Mouse (Mus musculus): ENCODE data around the gene Stk38l. TPM values are rescaled to one million over a fixed set of nuclear protein-coding genes. Genes with fewer than 3 reads are reported as not detected.

Stk38l gene
- polyA plus RNA-seq, 1 experiment from 2014 or later: 15.8 TPM

- Histone ChIP-seq H3K9ac (replicated peaks; ENCODE audit: low read length) (no peak overlapping the region), H3K4me1 (ENCODE audit: insufficient read depth, low read length) (no peaks in the 10 kb centered on the region), H3K4me3 (ENCODE audit: low read length) (no peak overlapping the region), H3K4me2 (replicated peaks; ENCODE audit: low read depth, low read length) (no peak overlapping the region), H3K27me3 (ENCODE audit: insufficient read depth, low read length) (no peaks in the 10 kb centered on the region), H3K27ac (ENCODE audit: low read length) (no peak overlapping the region), H3K36me3 (ENCODE audit: insufficient read depth, low read length) (no peaks in the 10 kb centered on the region), H3K9me3 (ENCODE audit: low read length) (0 out of 2 replicates have a peak, but pooled peaks cover 5% of the 10 kb centered on the region)
- ATAC-seq (ENCODE audit: low FRiP score, low TSS enrichment): no peak
- 94% methylated on average over 4 of the region's 4 CpGs for WGBS
Measured at GRCm38 (mm10) chr6:146698376-146698775, 26.4 kb upstream of the Stk38l start.

- Histone ChIP-seq H3K9me3 (ENCODE audit: low read length) (0 out of 2 replicates have a peak, but pooled peaks cover 2% of the 10 kb centered on the region), H3K27ac (ENCODE audit: low read length) (no peak overlapping the region), H3K4me2 (replicated peaks; ENCODE audit: low read depth, low read length) (no peak overlapping the region), H3K36me3 (ENCODE audit: insufficient read depth, low read length) (no peaks in the 10 kb centered on the region), H3K4me1 (ENCODE audit: insufficient read depth, low read length) (no peaks in the 10 kb centered on the region), H3K9ac (replicated peaks; ENCODE audit: low read length) (no peak overlapping the region), H3K4me3 (ENCODE audit: low read length) (no peak overlapping the region), H3K27me3 (ENCODE audit: insufficient read depth, low read length) (no peaks in the 10 kb centered on the region)
- WGBS: 100% methylated on average over 1 of the region's 1 CpGs
- ATAC-seq (ENCODE audit: low FRiP score, low TSS enrichment): no peak
Measured at GRCm38 (mm10) chr6:146700461-146700860, 24.3 kb upstream of the Stk38l start.

GRCm38 (mm10) chr6:146702126-146702881, 22.5 kb upstream of the Stk38l start:
- ATAC-seq (ENCODE audit: low FRiP score, low TSS enrichment): peak; percentile 42; the same call in 1 of the 2 replicates
- Histone ChIP-seq H3K4me1 (ENCODE audit: insufficient read depth, low read length) (no peaks in the 10 kb centered on the region), H3K36me3 (ENCODE audit: insufficient read depth, low read length) (no peaks in the 10 kb centered on the region), H3K9ac (replicated peaks; ENCODE audit: low read length) (no peak overlapping the region), H3K9me3 (ENCODE audit: low read length) (peaks cover 8% of the 10 kb centered on the region; the same call in 1 of the 2 replicates), H3K27ac (ENCODE audit: low read length) (peak overlapping the region; percentile 37; the same call in 1 of the 2 replicates), H3K4me2 (replicated peaks; ENCODE audit: low read depth, low read length) (no peak overlapping the region), H3K27me3 (ENCODE audit: insufficient read depth, low read length) (no peaks in the 10 kb centered on the region), H3K4me3 (ENCODE audit: low read length) (no peak overlapping the region)
- WGBS: 50% methylated on average over 11 of the region's 11 CpGs

GRCm38 (mm10) chr6:146703351-146703750, 21.4 kb upstream of the Stk38l start:
- no peaks in the 10 kb centered on the region for H3K4me1 ChIP-seq (ENCODE audit: insufficient read depth, low read length)
- ATAC-seq (ENCODE audit: low FRiP score, low TSS enrichment): no peak
- H3K27me3 ChIP-seq (ENCODE audit: insufficient read depth, low read length): no peaks in the 10 kb centered on the region
- H3K9ac ChIP-seq (replicated peaks; ENCODE audit: low read length): no peak overlapping the region
- no peak overlapping the region for H3K4me2 ChIP-seq (replicated peaks; ENCODE audit: low read depth, low read length)
- WGBS: 75% methylated on average over 3 of the region's 3 CpGs
- H3K27ac ChIP-seq (ENCODE audit: low read length): no peak overlapping the region
- no peak overlapping the region for H3K4me3 ChIP-seq (ENCODE audit: low read length)
- H3K36me3 ChIP-seq (ENCODE audit: insufficient read depth, low read length): no peaks in the 10 kb centered on the region
- H3K9me3 ChIP-seq (ENCODE audit: low read length): peaks cover 8% of the 10 kb centered on the region; the same call in 1 of the 2 replicates

GRCm38 (mm10) chr6:146705631-146706030, 19.2 kb upstream of the Stk38l start:
- no peaks in the 10 kb centered on the region for H3K4me1 ChIP-seq (ENCODE audit: insufficient read depth, low read length)
- H3K4me3 ChIP-seq (ENCODE audit: low read length): no peak overlapping the region
- no peaks in the 10 kb centered on the region for H3K27me3 ChIP-seq (ENCODE audit: insufficient read depth, low read length)
- ATAC-seq (ENCODE audit: low FRiP score, low TSS enrichment): no peak
- H3K36me3 ChIP-seq (ENCODE audit: insufficient read depth, low read length): no peaks in the 10 kb centered on the region
- H3K4me2 ChIP-seq (replicated peaks; ENCODE audit: low read depth, low read length): no peak overlapping the region
- no peak overlapping the region for H3K9ac ChIP-seq (replicated peaks; ENCODE audit: low read length)
- H3K27ac ChIP-seq (ENCODE audit: low read length): no peak overlapping the region
- peaks cover 8% of the 10 kb centered on the region; the same call in 1 of the 2 replicates for H3K9me3 ChIP-seq (ENCODE audit: low read length)
- WGBS: 90% methylated on average over 1 of the region's 1 CpGs

- H3K9ac ChIP-seq (replicated peaks; ENCODE audit: low read length): no peak overlapping the region
- H3K27ac ChIP-seq (ENCODE audit: low read length): no peak overlapping the region
- H3K4me2 ChIP-seq (replicated peaks; ENCODE audit: low read depth, low read length): no peak overlapping the region
- H3K36me3 ChIP-seq (ENCODE audit: insufficient read depth, low read length): no peaks in the 10 kb centered on the region
- H3K4me3 ChIP-seq (ENCODE audit: low read length): no peak overlapping the region
- ATAC-seq (ENCODE audit: low FRiP score, low TSS enrichment): no peak
- no peaks in the 10 kb centered on the region for H3K27me3 ChIP-seq (ENCODE audit: insufficient read depth, low read length)
- no peaks in the 10 kb centered on the region for H3K9me3 ChIP-seq (ENCODE audit: low read length)
- 71% methylated on average over 1 of the region's 1 CpGs for WGBS
- no peaks in the 10 kb centered on the region for H3K4me1 ChIP-seq (ENCODE audit: insufficient read depth, low read length)
Measured at GRCm38 (mm10) chr6:146719606-146720005, 5.2 kb upstream of the Stk38l start.

- H3K4me2 ChIP-seq (replicated peaks; ENCODE audit: low read depth, low read length): no peak overlapping the region
- no peak overlapping the region for H3K9ac ChIP-seq (replicated peaks; ENCODE audit: low read length)
- H3K27ac ChIP-seq (ENCODE audit: low read length): no peak overlapping the region
- peaks cover 7% of the 10 kb centered on the region; the same call in 1 of the 2 replicates for H3K4me1 ChIP-seq (ENCODE audit: insufficient read depth, low read length)
- no peaks in the 10 kb centered on the region for H3K9me3 ChIP-seq (ENCODE audit: low read length)
- H3K27me3 ChIP-seq (ENCODE audit: insufficient read depth, low read length): no peaks in the 10 kb centered on the region
- H3K36me3 ChIP-seq (ENCODE audit: insufficient read depth, low read length): no peaks in the 10 kb centered on the region
- no peak for ATAC-seq (ENCODE audit: low FRiP score, low TSS enrichment)
- no peak overlapping the region for H3K4me3 ChIP-seq (ENCODE audit: low read length)
- WGBS: 96% methylated on average over 3 of the region's 3 CpGs
Measured at GRCm38 (mm10) chr6:146723805-146724204, 990 bp upstream of the Stk38l start.

- Histone ChIP-seq H3K4me2 (replicated peaks; ENCODE audit: low read depth, low read length) (peak overlapping the region; percentile 74), H3K9me3 (ENCODE audit: low read length) (no peaks in the 10 kb centered on the region), H3K27ac (ENCODE audit: low read length) (peak overlapping the region; percentile 56), H3K9ac (replicated peaks; ENCODE audit: low read length) (peak overlapping the region; percentile 84), H3K36me3 (ENCODE audit: insufficient read depth, low read length) (no peaks in the 10 kb centered on the region), H3K4me1 (ENCODE audit: insufficient read depth, low read length) (peaks cover 7% of the 10 kb centered on the region; the same call in 1 of the 2 replicates), H3K4me3 (ENCODE audit: low read length) (peak overlapping the region; percentile 91), H3K27me3 (ENCODE audit: insufficient read depth, low read length) (no peaks in the 10 kb centered on the region)
- ATAC-seq (ENCODE audit: low FRiP score, low TSS enrichment): peak; percentile 70
- under 1% methylated on average over 30 of the region's 30 CpGs for WGBS
Measured at GRCm38 (mm10) chr6:146725384-146725791, 593 bp downstream of the Stk38l start.

GRCm38 (mm10) chr6:146731031-146731430, 6.2 kb downstream of the Stk38l start:
- Histone ChIP-seq H3K9ac (replicated peaks; ENCODE audit: low read length) (no peak overlapping the region), H3K4me1 (ENCODE audit: insufficient read depth, low read length) (no peaks in the 10 kb centered on the region), H3K36me3 (ENCODE audit: insufficient read depth, low read length) (no peaks in the 10 kb centered on the region), H3K4me3 (ENCODE audit: low read length) (no peak overlapping the region), H3K27me3 (ENCODE audit: insufficient read depth, low read length) (no peaks in the 10 kb centered on the region), H3K9me3 (ENCODE audit: low read length) (no peaks in the 10 kb centered on the region), H3K4me2 (replicated peaks; ENCODE audit: low read depth, low read length) (no peak overlapping the region), H3K27ac (ENCODE audit: low read length) (no peak overlapping the region)
- ATAC-seq (ENCODE audit: low FRiP score, low TSS enrichment): no peak
- 96% methylated on average over 1 of the region's 1 CpGs for WGBS

- Histone ChIP-seq H3K4me3 (ENCODE audit: low read length) (no peak overlapping the region), H3K9ac (replicated peaks; ENCODE audit: low read length) (no peak overlapping the region), H3K36me3 (ENCODE audit: insufficient read depth, low read length) (no peaks in the 10 kb centered on the region), H3K27ac (ENCODE audit: low read length) (no peak overlapping the region), H3K4me2 (replicated peaks; ENCODE audit: low read depth, low read length) (no peak overlapping the region), H3K4me1 (ENCODE audit: insufficient read depth, low read length) (no peaks in the 10 kb centered on the region), H3K9me3 (ENCODE audit: low read length) (no peaks in the 10 kb centered on the region), H3K27me3 (ENCODE audit: insufficient read depth, low read length) (no peaks in the 10 kb centered on the region)
- no peak for ATAC-seq (ENCODE audit: low FRiP score, low TSS enrichment)
- WGBS: 61% methylated on average over 2 of the region's 2 CpGs
Measured at GRCm38 (mm10) chr6:146731692-146732091, 6.9 kb downstream of the Stk38l start.
